ENCODE assay signal across 16 mouse cellular contexts in genomic region chr13:85720314-85720713, GRCm38 (mm10).
DNase-seq lines count a peak whose midpoint lies in the region; TF ChIP-seq lines count a peak whose summit lies in the region.
"Had no signal": no experiment of that assay in that cellular context is flagged by ENCODE, and none has a peak within 500 bp of the region (broad histone marks: within the 10 kb centered on the region; RNA-seq: fewer than 3 reads in every experiment).

No protein-coding gene starts in this region.

- H3K36me3 ChIP-seq in CH12.LX (replicated peaks in 1 of 2; ENCODE audit: control insufficient read depth in 1 of 2, insufficient read depth in 1 of 2, low read length in 1 of 2): no peaks in the 10 kb centered on the region
- H3K36me3 ChIP-seq: G1E had no signal

- H3K9ac ChIP-seq in CH12.LX (ENCODE audit: insufficient read depth, low read depth): no peak overlapping the region

- H3K4me3 ChIP-seq in CH12.LX (replicated peaks in 1 of 3; ENCODE audit: low read depth in 2 of 3, low read length in 2 of 3, poor library complexity in 1 of 3): no peak overlapping the region

- dilution Hi-C loops in CH12.LX (cut with MboI; ENCODE audit: extremely low pct_ligation_motif_present, extremely low pct_unique_long_range_greater_than_20kb, low sequenced_read_pairs): no loop called here

- no peak for TF ChIP-seq POLR2A in CH12.LX (IDR thresholded peaks at IDR 0.05; ENCODE audit: low read depth, low read length)

- peak; percentile 76 for TF ChIP-seq EP300 in CH12.LX (IDR thresholded peaks at IDR 0.05; ENCODE audit: low read length)

- no peak for DNase-seq in CH12.LX (ENCODE audit: extremely low read depth)
- DNase-seq in embryo, embryonic 10.5 days (ENCODE audit: low spot score): no peak
- DNase-seq: adrenal gland, adult 2 months; adrenal gland, adult 8-10 months; adrenal gland, postnatal 10 days; adrenal gland, postnatal 14 days; adrenal gland, postnatal 25 days; adrenal gland, postnatal 36 days; B cell, adult 2 months; cerebellum, adult 11 months; cerebellum, adult 11-12 months; cerebellum, adult 18-20 months; cerebellum, adult 2 months; cerebellum, adult 8-10 months had no signal

- no peaks in the 10 kb centered on the region for H3K79me2 ChIP-seq in CH12.LX (replicated peaks; ENCODE audit: control insufficient read depth, extremely low read depth, insufficient read depth, poor library complexity, severe bottlenecking)

- peaks cover 0 to 14% of the 10 kb centered on the region in 2 experiments; a peak in 2 of 4 replicates for H3K4me1 ChIP-seq in CH12.LX (ENCODE audit: control insufficient read depth in 1 of 2, insufficient read depth in 2 of 2)

- H3K27me3 ChIP-seq in CH12.LX (replicated peaks): no peaks in the 10 kb centered on the region
- H3K27me3 ChIP-seq: Patski had no signal

- no peaks in the 10 kb centered on the region for H3K9me3 ChIP-seq in CH12.LX (replicated peaks; ENCODE audit: low read length)
- H3K9me3 ChIP-seq: G1E had no signal

- no peak for TF ChIP-seq CTCF in CH12.LX (conservative IDR thresholded peaks at IDR 0.05 in 1 of 2, IDR thresholded peaks at IDR 0.05 in 1 of 2; ENCODE audit: low read depth in 2 of 2, low read length in 2 of 2)

- in situ Hi-C loops in CH12.LX (cut with MboI; ENCODE audit: low pct_ligation_motif_present, low pct_unique_long_range_greater_than_20kb, low sequenced_read_pairs): no loop called here

- H3K4me2 ChIP-seq in CH12.LX (ENCODE audit: insufficient read depth, low read depth, poor library complexity, severe bottlenecking): no peak overlapping the region

- no peak overlapping the region for H3K27ac ChIP-seq in CH12.LX (ENCODE audit: insufficient read depth, low read depth)

- no peak for TF ChIP-seq RAD21 in CH12.LX (IDR thresholded peaks at IDR 0.05; ENCODE audit: low read depth, low read length)

TF ChIP-seq in CH12.LX, 34 proteins besides CTCF, POLR2A, EP300 and RAD21:
- TF ChIP-seq USF2 (conservative IDR thresholded peaks at IDR 0.05; ENCODE audit: low read depth, low read length) (no peak), BHLHE40 (IDR thresholded peaks at IDR 0.05; ENCODE audit: low read depth, low read length) (no peak), TCF12 (IDR thresholded peaks at IDR 0.05; ENCODE audit: low read depth, low read length) (0 out of 2 replicates have a peak, but pooled peaks have one; percentile 37), ELF1 (IDR thresholded peaks at IDR 0.05; ENCODE audit: low read depth, low read length) (no peak), JUN (IDR thresholded peaks at IDR 0.05; ENCODE audit: insufficient read depth, low read depth, low read length) (peak; percentile 41; the same call in 1 of the 2 replicates), ZMIZ1 (IDR thresholded peaks at IDR 0.05; ENCODE audit: low read depth, low read length) (no peak), MAFK (IDR thresholded peaks at IDR 0.05; ENCODE audit: insufficient replicate concordance, low read length) (no peak), SIN3A (IDR thresholded peaks at IDR 0.05; ENCODE audit: low read length) (no peak), TBP (conservative IDR thresholded peaks at IDR 0.05; ENCODE audit: low read depth, low read length) (no peak), IRF4 (IDR thresholded peaks at IDR 0.05; ENCODE audit: low read depth, low read length) (peak; percentile 52), NELFE (IDR thresholded peaks at IDR 0.05; ENCODE audit: low read depth, low read length) (no peak), PAX5 (IDR thresholded peaks at IDR 0.05; ENCODE audit: low read length) (no peak), GABPA (IDR thresholded peaks at IDR 0.05; ENCODE audit: insufficient replicate concordance, low read depth, low read length) (no peak), JUND (conservative IDR thresholded peaks at IDR 0.05; ENCODE audit: low read depth, low read length) (peak; percentile 71; the same call in 1 of the 2 replicates), RCOR1 (conservative IDR thresholded peaks at IDR 0.05; ENCODE audit: low read depth, low read length) (no peak), E2F4 (IDR thresholded peaks at IDR 0.05; ENCODE audit: insufficient replicate concordance, low read depth, low read length) (no peak), HCFC1 (IDR thresholded peaks at IDR 0.05; ENCODE audit: low read depth, low read length) (no peak), POLR2AphosphoS2 (IDR thresholded peaks at IDR 0.05; ENCODE audit: low read depth, low read length) (no peak), NRF1 (IDR thresholded peaks at IDR 0.05; ENCODE audit: low read depth, low read length) (no peak), MEF2A (IDR thresholded peaks at IDR 0.05; ENCODE audit: borderline replicate concordance, low read depth, low read length) (peak; percentile 73)
